Mouse (Mus musculus) stomach, embryonic 15.5 days (tissue): ENCODE measurements around the gene Prkcg. TPM values are rescaled to one million over a fixed set of nuclear protein-coding genes. Genes with fewer than 3 reads are reported as not detected.

Source experiments
- ATAC-seq: fragments of 200-750 bp; cut with Nextera tagmentation; 2 replicates; pipeline ENCODE4 v1.8.0; 2017; ENCODE audit warnings: low read depth, moderate number of reproducible peaks, moderate TSS enrichment; ENCODE audit not compliant: insufficient read depth, low FRiP score
- H3K27ac ChIP-seq: fragments of 300-500 bp; sonication (generic); 2 replicates; pipeline ENCODE4 v1.5.1; 2015; ENCODE audit warnings: mild to moderate bottlenecking, inconsistent platforms
- H3K27me3 ChIP-seq: fragments of 300-500 bp; sonication (generic); replicated peaks from 2 replicates; pipeline ENCODE4 v1.6.1; 2015; ENCODE audit warnings: inconsistent platforms
- H3K36me3 ChIP-seq: fragments of 300-500 bp; sonication (generic); 2 replicates; pipeline ENCODE4 v1.6.1; 2015; ENCODE audit warnings: inconsistent platforms
- H3K4me1 ChIP-seq: fragments of 300-500 bp; sonication (generic); 2 replicates; pipeline ENCODE4 v1.6.1; 2015; ENCODE audit warnings: inconsistent platforms
- H3K4me2 ChIP-seq: fragments of 300-500 bp; sonication (generic); 2 replicates; pipeline ENCODE4 v1.6.1; 2015; ENCODE audit warnings: mild to moderate bottlenecking, inconsistent platforms
- H3K4me3 ChIP-seq: fragments of 300-500 bp; sonication (generic); replicated peaks from 2 replicates; pipeline ENCODE4 v1.5.1; 2015; ENCODE audit warnings: inconsistent platforms
- H3K9ac ChIP-seq: fragments of 300-500 bp; sonication (generic); 2 replicates; pipeline ENCODE4 v1.6.1; 2015; ENCODE audit warnings: inconsistent platforms
- H3K9me3 ChIP-seq: fragments of 300-500 bp; sonication (generic); 2 replicates; pipeline ENCODE4 v1.6.1; 2016; ENCODE audit warnings: inconsistent platforms
- WGBS: fragments of 180-500 bp; shearing (Covaris S2); methylation state at CpG from one replicate; pipeline ENCODE4 v1.1.7; 2015; 5-methylcytosine and 5-hydroxymethylcytosine counted together
- polyA plus RNA-seq: library from polyadenylated mRNA; unstranded; fragments of >200 nt; fragmentation: Nextera tagmentation; extraction: Ambion mirVana; gene quantifications from 2 replicates; pipeline ENCODE4 v1.2.1, GENCODE M21; 2015

The Prkcg gene
- polyA plus RNA-seq, 1 experiment from 2014 or later: 0.40 TPM

GRCm38 (mm10) chr7:3370407-3370806 is 81.4 kb downstream of the Prkcg start:
- H3K27ac ChIP-seq: no peak overlapping the region
- peaks cover 12% of the 10 kb centered on the region for H3K4me1 ChIP-seq
- H3K9me3 ChIP-seq: no peaks in the 10 kb centered on the region
- H3K9ac ChIP-seq: no peak overlapping the region
- H3K27me3 ChIP-seq: peaks cover 15% of the 10 kb centered on the region
- 36% methylated on average over 4 of the region's 4 CpGs for WGBS
- H3K4me3 ChIP-seq: no peak overlapping the region
- no peaks in the 10 kb centered on the region for H3K36me3 ChIP-seq
- no peak overlapping the region for H3K4me2 ChIP-seq
- ATAC-seq: no peak

GRCm38 (mm10) chr7:3372376-3372775 is 83.4 kb downstream of the Prkcg start:
- Histone ChIP-seq H3K36me3 (no peaks in the 10 kb centered on the region), H3K9ac (no peak overlapping the region), H3K9me3 (no peaks in the 10 kb centered on the region), H3K27ac (no peak overlapping the region), H3K4me2 (no peak overlapping the region), H3K4me3 (no peak overlapping the region), H3K27me3 (0 out of 2 replicates have a peak, but pooled peaks cover 3% of the 10 kb centered on the region), H3K4me1 (peaks cover 2% of the 10 kb centered on the region)
- no peak for ATAC-seq
- 62% methylated on average over 2 of the region's 2 CpGs for WGBS

GRCm38 (mm10) chr7:3373754-3374153 is 84.8 kb downstream of the Prkcg start:
- Histone ChIP-seq H3K9ac (no peak overlapping the region), H3K4me2 (no peak overlapping the region), H3K4me3 (no peak overlapping the region), H3K4me1 (no peaks in the 10 kb centered on the region), H3K27ac (no peak overlapping the region), H3K36me3 (no peaks in the 10 kb centered on the region), H3K27me3 (no peaks in the 10 kb centered on the region), H3K9me3 (no peaks in the 10 kb centered on the region)
- 79% methylated on average over 8 of the region's 8 CpGs for WGBS
- no peak for ATAC-seq

GRCm38 (mm10) chr7:3376831-3377230 is 87.9 kb downstream of the Prkcg start:
- no peak overlapping the region for H3K4me3 ChIP-seq
- no peak for ATAC-seq
- no peaks in the 10 kb centered on the region for H3K27me3 ChIP-seq
- H3K27ac ChIP-seq: no peak overlapping the region
- H3K9me3 ChIP-seq: no peaks in the 10 kb centered on the region
- 62% methylated on average over 4 of the region's 4 CpGs for WGBS
- H3K36me3 ChIP-seq: no peaks in the 10 kb centered on the region
- H3K4me2 ChIP-seq: no peak overlapping the region
- no peaks in the 10 kb centered on the region for H3K4me1 ChIP-seq
- H3K9ac ChIP-seq: no peak overlapping the region

Other genes with a start within 250 kb of the Prkcg start
- 0.10 TPM in 1 of 2 replicates, not detected in the other for gene AU018091, start 120.0 kb upstream of the Prkcg start, polyA plus RNA-seq
- 0.08 TPM in 1 of 2 replicates, not detected in the other for gene Nlrp12, start 39.4 kb upstream of the Prkcg start, polyA plus RNA-seq
- gene Myadm, start 99 bp upstream of the Prkcg start, polyA plus RNA-seq: 140 and 141 TPM in 2 replicates
- gene Cacng7, start 43.8 kb downstream of the Prkcg start, polyA plus RNA-seq: 2.5 and 2.6 TPM in 2 replicates
- 1.5 and 1.9 TPM in 2 replicates for gene Cacng8, start 101.5 kb downstream of the Prkcg start, polyA plus RNA-seq
- 0.36 and 0.43 TPM in 2 replicates for gene Cacng6, start 135.0 kb downstream of the Prkcg start, polyA plus RNA-seq
- 0.41 and 0.48 TPM in 2 replicates for gene Tarm1, start 213.4 kb downstream of the Prkcg start, polyA plus RNA-seq